Mouse (Mus musculus) kidney, adult 2 months (tissue): Measurements from ENCODE around the gene Acd.

Experiments used
- CTCF ChIP-seq: fragments of 200-500 bp; conservative IDR thresholded peaks from 2 replicates; pipeline ENCODE4 v1.5.1; 2011; ENCODE audit warnings: low read depth, mild to moderate bottlenecking, control low read depth, low read length, moderate library complexity, mixed read lengths; ENCODE audit not compliant: insufficient read depth, insufficient read length
- POLR2A ChIP-seq: fragments of 200-500 bp; IDR thresholded peaks from one replicate; pipeline ENCODE4 v1.6.1; 2011; ENCODE audit warnings: low read depth, low read length, control low read depth

GRCm38 (mm10) chr8:105677891-105678290 is 23.0 kb downstream of the Acd start:
- TF ChIP-seq POLR2A (no peak), CTCF (no peak)
